Mouse (Mus musculus) embryonic facial prominence, embryonic 10.5 days (tissue): ENCODE measurements at regions not wholly inside any gene's neighbourhood (a gene's known extent, or its start where the extent isn't known, plus 50 kb on each side); places are given as distances from the start of the nearest gene placed in this dataset.

ENCODE experiments used
- DNase-seq: peaks from one replicate; pipeline ENCODE4 v3.0.0-alpha.2; 2017; ENCODE audit warnings: low spot score
- H3K27ac ChIP-seq: fragments of 300-500 bp; sonication (generic); replicated peaks from 2 replicates; pipeline ENCODE4 v1.5.1; 2016; ENCODE audit warnings: mild to moderate bottlenecking
- H3K27me3 ChIP-seq: fragments of 300-500 bp; sonication (generic); replicated peaks from 2 replicates; pipeline ENCODE4 v1.6.1; 2016; ENCODE audit warnings: low read depth, mild to moderate bottlenecking; ENCODE audit not compliant: poor library complexity, severe bottlenecking
- H3K36me3 ChIP-seq: fragments of 300-500 bp; sonication (generic); replicated peaks from 2 replicates; pipeline ENCODE4 v1.6.1; 2016; ENCODE audit warnings: mild to moderate bottlenecking, moderate library complexity
- H3K4me1 ChIP-seq: fragments of 300-500 bp; sonication (generic); 2 replicates; pipeline ENCODE4 v1.6.1; 2016
- H3K4me3 ChIP-seq: fragments of 300-500 bp; sonication (generic); 2 replicates; pipeline ENCODE4 v1.5.1; 2016; ENCODE audit warnings: mild to moderate bottlenecking, moderate library complexity
- H3K9me3 ChIP-seq: fragments of 300-500 bp; sonication (generic); 2 replicates; pipeline ENCODE4 v1.6.1; 2016; ENCODE audit warnings: mild to moderate bottlenecking
- WGBS: fragments of 180-500 bp; shearing (Covaris S2); methylation state at CpG from one replicate; pipeline ENCODE4 v1.1.7; 2016; 5-methylcytosine and 5-hydroxymethylcytosine counted together

GRCm38 (mm10) chr12:117415146-117415545 lies 101.1 kb upstream of the Rapgef5 start:
- DNase-seq, result no peak
- Histone ChIP-seq H3K4me1 (peaks cover 15% of the 10 kb centered on the region), H3K36me3 (no peaks in the 10 kb centered on the region), H3K9me3 (no peaks in the 10 kb centered on the region), H3K27ac (no peak overlapping the region), H3K4me3 (no peak overlapping the region), H3K27me3 (no peaks in the 10 kb centered on the region)
- 85% methylated on average over 2 of the region's 2 CpGs for WGBS

- H3K4me3 ChIP-seq, result no peak overlapping the region
- no peak for DNase-seq
- no peak overlapping the region for H3K27ac ChIP-seq
- H3K9me3 ChIP-seq, result no peaks in the 10 kb centered on the region
- no peaks in the 10 kb centered on the region for H3K27me3 ChIP-seq
- 82% methylated on average over 4 of the region's 4 CpGs for WGBS
- peaks cover 4% of the 10 kb centered on the region for H3K4me1 ChIP-seq
- no peaks in the 10 kb centered on the region for H3K36me3 ChIP-seq
Measured at GRCm38 (mm10) chr12:117417991-117418390, 98.3 kb upstream of the Rapgef5 start.

GRCm38 (mm10) chr12:117422315-117422978 lies 93.8 kb upstream of the Rapgef5 start:
- H3K4me1 ChIP-seq, result no peaks in the 10 kb centered on the region
- no peaks in the 10 kb centered on the region for H3K27me3 ChIP-seq
- 83% methylated on average over 7 of the region's 7 CpGs for WGBS
- H3K36me3 ChIP-seq, result no peaks in the 10 kb centered on the region
- DNase-seq, result no peak
- no peak overlapping the region for H3K27ac ChIP-seq
- H3K9me3 ChIP-seq, result no peaks in the 10 kb centered on the region
- no peak overlapping the region for H3K4me3 ChIP-seq

GRCm38 (mm10) chr12:117425363-117426031 lies 90.8 kb upstream of the Rapgef5 start:
- 84% methylated on average over 9 of the region's 9 CpGs for WGBS
- Histone ChIP-seq H3K27me3 (no peaks in the 10 kb centered on the region), H3K36me3 (no peaks in the 10 kb centered on the region), H3K9me3 (no peaks in the 10 kb centered on the region), H3K4me1 (no peaks in the 10 kb centered on the region), H3K27ac (no peak overlapping the region), H3K4me3 (no peak overlapping the region)
- DNase-seq, result no peak

- DNase-seq, result peak; percentile 60
- Histone ChIP-seq H3K4me3 (no peak overlapping the region), H3K4me1 (no peaks in the 10 kb centered on the region), H3K27ac (no peak overlapping the region), H3K9me3 (no peaks in the 10 kb centered on the region), H3K36me3 (no peaks in the 10 kb centered on the region), H3K27me3 (no peaks in the 10 kb centered on the region)
- WGBS, result 24% methylated on average over 1 of the region's 1 CpGs
Measured at GRCm38 (mm10) chr12:117427431-117427830, 88.8 kb upstream of the Rapgef5 start.

- H3K4me3 ChIP-seq, result no peak overlapping the region
- H3K27me3 ChIP-seq, result no peaks in the 10 kb centered on the region
- no peaks in the 10 kb centered on the region for H3K9me3 ChIP-seq
- H3K27ac ChIP-seq, result no peak overlapping the region
- no peaks in the 10 kb centered on the region for H3K36me3 ChIP-seq
- DNase-seq, result no peak
- no peaks in the 10 kb centered on the region for H3K4me1 ChIP-seq
- WGBS, result 89% methylated on average over 4 of the region's 4 CpGs
Measured at GRCm38 (mm10) chr12:117430886-117431285, 85.4 kb upstream of the Rapgef5 start.

GRCm38 (mm10) chr12:117432788-117433187 lies 83.5 kb upstream of the Rapgef5 start:
- no peak overlapping the region for H3K4me3 ChIP-seq
- WGBS, result 79% methylated on average over 1 of the region's 1 CpGs

GRCm38 (mm10) chr12:117437011-117437410 lies 79.3 kb upstream of the Rapgef5 start:
- H3K4me3 ChIP-seq, result no peak overlapping the region
- H3K27ac ChIP-seq, result no peak overlapping the region
- DNase-seq, result no peak
- no peaks in the 10 kb centered on the region for H3K36me3 ChIP-seq
- no peaks in the 10 kb centered on the region for H3K27me3 ChIP-seq
- 65% methylated on average over 4 of the region's 4 CpGs for WGBS
- peaks cover 7% of the 10 kb centered on the region for H3K4me1 ChIP-seq
- no peaks in the 10 kb centered on the region for H3K9me3 ChIP-seq

More at GRCm38 (mm10) chr12:117432788-117433187, 83.5 kb upstream of the Rapgef5 start:
- no peaks in the 10 kb centered on the region for H3K9me3 ChIP-seq
- no peaks in the 10 kb centered on the region for H3K27me3 ChIP-seq
- H3K36me3 ChIP-seq, result no peaks in the 10 kb centered on the region
- no peak overlapping the region for H3K27ac ChIP-seq
- no peak for DNase-seq
- H3K4me1 ChIP-seq, result peaks cover 2% of the 10 kb centered on the region; the same call in 1 of the 2 replicates

- H3K4me3 ChIP-seq, result no peak overlapping the region
- 82% methylated on average over 11 of the region's 11 CpGs for WGBS
- peaks cover 7% of the 10 kb centered on the region for H3K4me1 ChIP-seq
- H3K36me3 ChIP-seq, result no peaks in the 10 kb centered on the region
- H3K27me3 ChIP-seq, result no peaks in the 10 kb centered on the region
- no peak overlapping the region for H3K27ac ChIP-seq
- DNase-seq, result no peak
- no peaks in the 10 kb centered on the region for H3K9me3 ChIP-seq
Measured at GRCm38 (mm10) chr12:117439015-117439605, 77.2 kb upstream of the Rapgef5 start.

- peaks cover 13% of the 10 kb centered on the region for H3K4me1 ChIP-seq
- H3K9me3 ChIP-seq, result no peaks in the 10 kb centered on the region
- no peak overlapping the region for H3K4me3 ChIP-seq
- WGBS, result 84% methylated on average over 4 of the region's 4 CpGs
- no peaks in the 10 kb centered on the region for H3K36me3 ChIP-seq
- DNase-seq, result no peak
- no peak overlapping the region for H3K27ac ChIP-seq
- H3K27me3 ChIP-seq, result no peaks in the 10 kb centered on the region
Measured at GRCm38 (mm10) chr12:117444247-117444989, 71.9 kb upstream of the Rapgef5 start.

GRCm38 (mm10) chr12:117447223-117447622 lies 69.1 kb upstream of the Rapgef5 start:
- Histone ChIP-seq H3K36me3 (no peaks in the 10 kb centered on the region), H3K9me3 (no peaks in the 10 kb centered on the region), H3K4me1 (peaks cover 13% of the 10 kb centered on the region), H3K27ac (peak overlapping the region; percentile 66), H3K4me3 (peak overlapping the region; percentile 43), H3K27me3 (no peaks in the 10 kb centered on the region)
- 13% methylated on average over 10 of the region's 10 CpGs for WGBS
- DNase-seq, result peak; percentile 66

- peak; percentile 17 for DNase-seq
- Histone ChIP-seq H3K4me3 (no peak overlapping the region), H3K4me1 (peaks cover 13% of the 10 kb centered on the region), H3K27ac (no peak overlapping the region), H3K27me3 (no peaks in the 10 kb centered on the region), H3K36me3 (no peaks in the 10 kb centered on the region), H3K9me3 (no peaks in the 10 kb centered on the region)
- WGBS, result 55% methylated on average over 19 of the region's 19 CpGs
Measured at GRCm38 (mm10) chr12:117447843-117448728, 68.2 kb upstream of the Rapgef5 start.
